Mouse (Mus musculus): Measurements from ENCODE around the gene Adgrb3. TPM values are rescaled to one million over a fixed set of nuclear protein-coding genes. Genes with fewer than 3 reads are reported as not detected.

Adgrb3 gene
- polyA plus RNA-seq, 1 experiment from 2014 or later: not detected

DNA sequence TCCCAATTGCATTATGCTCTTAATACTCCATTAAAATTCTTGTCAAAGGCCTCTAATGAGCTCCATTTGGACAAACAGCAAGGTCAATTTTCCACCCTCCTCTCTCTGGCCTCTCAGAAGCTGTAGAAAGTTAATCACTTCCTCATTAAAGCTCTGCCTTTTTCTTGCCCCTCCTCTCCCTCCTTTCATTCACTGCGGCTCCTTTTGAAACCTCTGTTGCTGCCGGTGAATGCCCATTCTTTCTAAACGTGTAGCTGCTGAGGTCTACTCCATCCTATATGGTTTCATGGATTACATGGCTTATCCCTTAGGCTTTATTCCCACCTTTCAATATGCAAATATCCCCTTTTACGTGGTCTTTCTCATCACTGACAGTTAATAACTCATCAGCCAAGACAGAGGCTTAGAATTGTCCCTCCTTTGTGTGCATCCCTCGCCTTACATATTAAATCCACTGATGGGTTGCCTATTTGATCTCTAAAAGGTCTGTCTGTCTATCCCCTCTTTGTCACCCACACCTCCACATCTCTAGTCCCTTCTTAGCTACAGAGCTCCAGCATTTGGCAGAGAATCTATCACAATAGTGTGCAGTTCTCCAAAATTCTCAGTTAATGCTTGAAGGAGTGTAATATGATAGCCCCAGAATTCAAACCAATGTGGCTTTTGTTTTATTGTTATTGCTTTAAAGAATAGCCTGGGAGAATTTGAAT lies 741.3 kb downstream of the Adgrb3 start:
- CTCF ChIA-PET: interaction anchor here (1.3 kb wide), 1 partner anchor 9 kb away, joined by 3 read pairs; no protein-coding TSS in a partner anchor
- TF ChIP-seq CTCF (IDR thresholded peaks at IDR 0.05): no peak
- in situ Hi-C loops (cut with MboI; ENCODE audit: low pct_unique_long_range_greater_than_20kb): no loop called here
- DNase-seq (ENCODE audit: low read depth, low spot score) (no peak), ATAC-seq (no peak)
- H3K27me3 ChIP-seq: peaks cover 18% of the 10 kb centered on the region
- POLR2A ChIA-PET: interaction anchor here (0.6 kb wide), 1 partner anchor 11 kb away, joined by 5 read pairs; no protein-coding TSS in a partner anchor

DNA sequence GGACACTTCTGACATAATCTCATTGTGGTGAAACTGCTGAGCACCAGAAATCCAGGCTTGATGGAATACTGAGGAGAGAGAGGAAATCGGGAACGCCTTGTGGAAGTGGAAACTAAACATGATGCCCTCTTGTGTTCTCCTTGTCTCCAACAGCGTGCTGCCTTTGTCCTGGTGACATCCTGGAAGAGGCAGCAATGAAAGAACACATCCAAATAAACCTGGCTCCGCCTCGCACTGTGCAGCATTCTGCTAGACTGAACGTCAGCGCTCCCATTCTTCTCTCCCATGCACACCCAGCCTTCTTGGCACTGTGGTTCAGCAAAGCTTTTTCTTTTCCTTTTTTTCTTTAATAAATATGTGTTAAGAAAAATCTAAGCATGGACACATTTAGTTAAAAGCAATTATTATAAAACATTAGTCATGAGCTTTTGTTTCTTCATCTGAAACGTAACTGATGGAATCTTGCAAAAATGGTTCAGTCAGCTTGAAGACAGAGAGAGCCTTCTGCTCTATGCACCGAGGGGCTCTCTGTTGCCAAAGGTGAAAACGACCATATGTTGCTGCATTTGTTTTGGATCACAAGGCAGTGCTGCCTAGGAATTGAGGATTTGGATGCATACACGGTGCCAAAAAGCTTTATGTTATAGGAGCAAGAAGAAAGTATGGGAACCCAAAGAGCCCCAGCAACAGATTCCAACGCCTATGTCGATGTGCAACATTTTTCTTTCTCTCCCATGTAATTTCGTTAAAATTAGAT lies 743.7 kb downstream of the Adgrb3 start:
- DNase-seq (ENCODE audit: low read depth, low spot score) (no peak), ATAC-seq (no peak)
- TF ChIP-seq CTCF (IDR thresholded peaks at IDR 0.05): no peak

DNA sequence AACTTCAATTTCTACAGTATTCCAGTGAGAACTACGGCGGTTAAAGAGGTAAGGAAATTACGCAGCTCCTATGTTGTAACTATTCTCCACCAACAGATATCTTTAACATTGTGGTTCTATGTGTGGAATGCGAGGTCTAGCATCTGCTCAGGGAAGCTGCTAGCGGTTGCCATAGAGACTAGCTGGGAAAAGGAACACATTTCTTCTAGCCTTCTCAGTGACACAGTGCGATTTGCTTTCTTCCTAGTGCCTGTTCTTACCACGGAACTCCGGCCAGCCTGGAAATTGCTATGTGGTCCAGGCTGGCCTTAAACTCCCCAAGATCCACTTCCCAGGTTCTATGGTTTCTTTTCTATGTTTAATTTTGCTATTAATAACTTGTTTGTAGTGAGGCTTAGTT lies 747.1 kb downstream of the Adgrb3 start:
- H3K27me3 ChIP-seq: peaks cover 7% of the 10 kb centered on the region
- no peak for DNase-seq (ENCODE audit: low read depth, low spot score)
- POLR2A ChIA-PET: no interaction called here
- in situ Hi-C loops (cut with MboI; ENCODE audit: low pct_unique_long_range_greater_than_20kb): no loop called here
- TF ChIP-seq CTCF (IDR thresholded peaks at IDR 0.05): no peak
- no peak for ATAC-seq
- CTCF ChIA-PET: no interaction called here

More for the DNA sequence above, 743.7 kb downstream of the Adgrb3 start:
- ChIA-PET CTCF (no interaction called here), POLR2A (no interaction called here)
- H3K27me3 ChIP-seq: peaks cover 15% of the 10 kb centered on the region
- in situ Hi-C loops (cut with MboI; ENCODE audit: low pct_unique_long_range_greater_than_20kb): no loop called here

DNA sequence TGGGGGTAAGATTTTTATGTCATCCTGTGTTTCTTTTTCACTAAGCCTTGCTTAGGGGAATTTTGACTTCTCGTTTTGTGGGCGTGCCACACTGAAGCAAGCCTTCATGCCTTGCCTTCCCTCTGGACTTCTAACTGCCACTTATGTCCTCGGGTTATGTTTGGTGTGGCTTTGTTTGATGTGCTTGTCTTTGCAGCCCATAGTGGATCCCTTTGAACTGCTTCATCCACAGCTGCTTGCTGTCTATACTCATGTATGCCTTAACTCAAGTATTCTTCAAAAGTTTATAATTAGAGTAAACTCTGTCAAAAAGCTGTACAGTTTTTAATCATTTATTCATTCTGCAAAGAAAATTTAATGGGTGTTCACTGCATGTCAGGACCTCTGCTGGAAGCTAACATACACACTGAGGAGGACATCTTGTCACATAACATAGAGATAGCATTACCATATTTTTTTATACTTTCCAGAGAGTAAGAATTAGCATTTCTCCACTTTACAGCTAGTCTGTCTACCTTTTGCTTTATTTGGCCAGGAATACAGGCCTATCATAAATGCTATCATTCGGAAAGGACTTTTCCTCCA lies 748.1 kb downstream of the Adgrb3 start:
- CTCF ChIA-PET: no interaction called here
- DNase-seq (ENCODE audit: low read depth, low spot score): no peak
- no peak for ATAC-seq
- H3K27me3 ChIP-seq: peaks cover 7% of the 10 kb centered on the region
- POLR2A ChIA-PET: no interaction called here
- in situ Hi-C loops (cut with MboI; ENCODE audit: low pct_unique_long_range_greater_than_20kb): no loop called here
- TF ChIP-seq CTCF (IDR thresholded peaks at IDR 0.05): no peak

- DNase-seq (ENCODE audit: low read depth, low spot score) (no peak), ATAC-seq (no peak)
- H3K27me3 ChIP-seq: no peaks in the 10 kb centered on the region
- no peak for TF ChIP-seq CTCF (IDR thresholded peaks at IDR 0.05)
- ChIA-PET POLR2A (interaction anchor here (0.6 kb wide), 1 partner anchor 140 kb away, joined by 3 read pairs; no protein-coding TSS in a partner anchor), CTCF (interaction anchor here (1.2 kb wide), 1 partner anchor 10 kb away, joined by 3 read pairs; no protein-coding TSS in a partner anchor)
- in situ Hi-C loops (cut with MboI; ENCODE audit: low pct_unique_long_range_greater_than_20kb): no loop called here
Observed at GRCm38 (mm10) chr1:25079395-25079794, 750.1 kb downstream of the Adgrb3 start.

- in situ Hi-C loops (cut with MboI; ENCODE audit: low pct_unique_long_range_greater_than_20kb): no loop called here
- DNase-seq (ENCODE audit: low read depth, low spot score) (no peak), ATAC-seq (no peak)
- CTCF ChIA-PET: no interaction called here
- POLR2A ChIA-PET: no interaction called here
- TF ChIP-seq CTCF (IDR thresholded peaks at IDR 0.05): no peak
- peaks cover 6% of the 10 kb centered on the region for H3K27me3 ChIP-seq
Observed at GRCm38 (mm10) chr1:25075952-25076351, 753.6 kb downstream of the Adgrb3 start.

GRCm38 (mm10) chr1:25063964-25064363 lies 765.5 kb downstream of the Adgrb3 start:
- ChIA-PET CTCF (interaction anchor here (1.1 kb wide), 1 partner anchor 9 kb away, joined by 4 read pairs; no protein-coding TSS in a partner anchor), POLR2A (no interaction called here)
- H3K27me3 ChIP-seq: no peaks in the 10 kb centered on the region
- DNase-seq (ENCODE audit: low read depth, low spot score): no peak
- ATAC-seq: no peak
- TF ChIP-seq CTCF (IDR thresholded peaks at IDR 0.05): no peak
- in situ Hi-C loops (cut with MboI; ENCODE audit: low pct_unique_long_range_greater_than_20kb): no loop called here

DNA sequence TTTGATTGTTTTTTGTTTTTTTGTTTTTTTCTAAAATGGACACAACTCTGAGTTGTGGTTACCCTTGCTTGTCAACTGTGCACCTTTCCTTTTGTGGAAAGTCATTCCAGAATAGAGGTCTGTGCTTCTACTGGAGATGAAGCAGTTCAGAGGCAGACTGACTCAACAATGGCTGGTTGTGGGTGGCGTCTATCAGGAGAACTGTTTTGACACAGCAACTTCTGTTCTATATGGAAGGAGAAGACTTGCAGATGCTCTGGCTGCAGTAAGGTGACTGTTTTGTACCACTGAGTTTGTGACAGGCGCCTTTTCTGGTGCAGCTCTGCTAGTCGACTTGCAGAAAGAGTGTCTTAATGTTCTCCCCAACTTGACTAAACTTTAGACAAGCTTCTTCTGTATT lies 768.6 kb downstream of the Adgrb3 start:
- no peak for TF ChIP-seq CTCF (IDR thresholded peaks at IDR 0.05)
- in situ Hi-C loops (cut with MboI; ENCODE audit: low pct_unique_long_range_greater_than_20kb): no loop called here
- DNase-seq (ENCODE audit: low read depth, low spot score): no peak
- H3K27me3 ChIP-seq: no peaks in the 10 kb centered on the region
- CTCF ChIA-PET: no interaction called here
- no peak for ATAC-seq
- POLR2A ChIA-PET: no interaction called here

GRCm38 (mm10) chr1:25060191-25060590 lies 769.3 kb downstream of the Adgrb3 start:
- ATAC-seq: no peak
- ChIA-PET POLR2A (interaction anchor here (0.6 kb wide), 1 partner anchor 107 kb away, joined by 9 read pairs; no protein-coding TSS in a partner anchor), CTCF (no interaction called here)
- no peaks in the 10 kb centered on the region for H3K27me3 ChIP-seq
- DNase-seq (ENCODE audit: low read depth, low spot score): no peak
- in situ Hi-C loops (cut with MboI; ENCODE audit: low pct_unique_long_range_greater_than_20kb): no loop called here
- no peak for TF ChIP-seq CTCF (IDR thresholded peaks at IDR 0.05)

DNA sequence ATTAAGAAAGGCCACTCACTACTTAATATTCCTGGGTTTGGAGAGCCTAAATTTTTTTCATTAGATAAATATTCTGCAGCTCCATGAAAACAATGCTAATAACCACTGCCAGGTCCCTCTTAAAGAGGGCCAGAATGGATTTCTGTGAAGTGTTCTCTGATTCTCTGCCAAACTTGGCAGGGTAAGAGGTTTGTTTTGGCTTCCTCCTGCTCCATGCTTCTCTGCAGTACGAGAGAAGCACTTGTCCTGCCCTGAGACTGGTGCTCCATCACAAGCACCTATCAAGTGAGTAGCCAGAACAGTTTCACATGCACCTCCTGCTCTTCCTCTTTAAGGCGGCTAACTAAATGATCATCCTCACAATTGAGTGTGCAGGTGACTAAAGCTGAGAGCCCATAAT lies 771.9 kb downstream of the Adgrb3 start:
- no peak for TF ChIP-seq CTCF (IDR thresholded peaks at IDR 0.05)
- no peak for DNase-seq (ENCODE audit: low read depth, low spot score)
- in situ Hi-C loops (cut with MboI; ENCODE audit: low pct_unique_long_range_greater_than_20kb): no loop called here
- CTCF ChIA-PET: no interaction called here
- no peaks in the 10 kb centered on the region for H3K27me3 ChIP-seq
- POLR2A ChIA-PET: no interaction called here
- ATAC-seq: no peak

DNA sequence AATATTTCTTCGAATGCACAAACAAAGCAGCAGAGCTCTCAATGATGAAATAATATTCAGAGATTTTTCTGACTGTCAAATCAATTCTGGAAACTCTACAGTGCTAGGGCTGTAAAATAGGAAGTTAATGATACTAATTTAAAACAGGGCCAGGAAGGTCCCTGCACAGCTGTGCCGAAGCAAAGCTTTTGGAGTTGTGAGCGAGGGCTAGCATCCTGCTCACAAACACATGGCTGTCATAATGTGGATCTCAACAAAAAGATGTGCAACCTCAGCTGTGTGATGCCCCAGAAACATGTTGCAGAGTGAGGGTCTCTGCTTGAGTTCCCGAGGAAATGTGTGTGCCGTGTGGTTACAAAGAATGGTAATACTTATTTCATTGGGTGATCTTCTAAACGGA lies 772.3 kb downstream of the Adgrb3 start:
- no peak for DNase-seq (ENCODE audit: low read depth, low spot score)
- no peak for TF ChIP-seq CTCF (IDR thresholded peaks at IDR 0.05)
- no peaks in the 10 kb centered on the region for H3K27me3 ChIP-seq
- no peak for ATAC-seq
- ChIA-PET POLR2A (no interaction called here), CTCF (no interaction called here)
- in situ Hi-C loops (cut with MboI; ENCODE audit: low pct_unique_long_range_greater_than_20kb): no loop called here

All from Patski (cell line).